Mouse (Mus musculus): ENCODE data around the gene Utp4. TPM values are rescaled to one million over a fixed set of nuclear protein-coding genes. Genes with fewer than 3 reads are reported as not detected.

Utp4 gene
- polyA plus RNA-seq, 2 experiments, result 27.3 to 35.1 TPM

DNA sequence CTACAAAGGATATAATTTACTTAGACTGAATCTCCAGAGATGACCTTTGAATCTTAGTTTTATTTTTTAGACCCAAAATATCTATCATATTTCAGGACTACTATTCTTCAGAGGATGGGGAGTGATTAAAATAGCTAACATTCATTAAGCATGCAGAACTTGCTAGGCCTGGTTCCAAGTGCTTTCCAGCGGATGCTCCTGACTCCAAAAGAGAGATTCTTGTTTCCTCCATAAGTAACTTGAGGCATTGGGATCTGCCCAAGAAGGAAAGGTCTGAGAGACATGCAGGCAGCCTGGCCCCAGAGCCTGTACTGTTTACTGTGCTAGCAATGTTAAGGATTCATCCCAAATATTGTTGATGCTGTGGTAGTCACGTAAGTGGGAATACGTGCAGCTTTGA, 68.9 kb downstream of the Utp4 start:
- no peak overlapping the region for H3K4me3 ChIP-seq (ENCODE audit: insufficient read depth in 1 of 2, low read depth in 2 of 2, low read length in 2 of 2)
- 71% methylated on average over 3 of the region's 3 CpGs for WGBS (ENCODE audit: insufficient replicate concordance)
- no peak overlapping the region for H3K27ac ChIP-seq
- ATAC-seq (ENCODE audit: insufficient read depth) (no peak), DNase-seq (ENCODE audit: low read depth in 3 of 3, low spot score in 3 of 3) (no peak)
- no peaks in the 10 kb centered on the region for H3K27me3 ChIP-seq (ENCODE audit: control insufficient read depth, insufficient read depth, low read length)
- TF ChIP-seq CTCF (IDR thresholded peaks at IDR 0.05; ENCODE audit: low read depth) (no peak), EP300 (IDR thresholded peaks at IDR 0.05; ENCODE audit: low read depth) (no peak)
- no peaks in the 10 kb centered on the region for H3K36me3 ChIP-seq (replicated peaks; ENCODE audit: control insufficient read depth, insufficient read depth, low read depth)
- no peak overlapping the region for H3K4me2 ChIP-seq (ENCODE audit: low read depth)
- no peaks in the 10 kb centered on the region for H3K9me3 ChIP-seq (ENCODE audit: control insufficient read depth, low read length)
- no peak overlapping the region for H3K9ac ChIP-seq (replicated peaks)
- H3K4me1 ChIP-seq (replicated peaks; ENCODE audit: control insufficient read depth in 2 of 2, insufficient read depth in 2 of 2, low read length in 1 of 2), result no peaks in the 10 kb centered on the region

- Histone ChIP-seq H3K27me3 (ENCODE audit: control insufficient read depth, insufficient read depth, low read length) (no peaks in the 10 kb centered on the region), H3K4me1 (replicated peaks; ENCODE audit: control insufficient read depth in 2 of 2, insufficient read depth in 2 of 2, low read length in 1 of 2) (no peaks in the 10 kb centered on the region), H3K27ac (no peak overlapping the region), H3K9me3 (ENCODE audit: control insufficient read depth, low read length) (no peaks in the 10 kb centered on the region), H3K4me3 (ENCODE audit: insufficient read depth in 1 of 2, low read depth in 2 of 2, low read length in 2 of 2) (no peak overlapping the region), H3K4me2 (ENCODE audit: low read depth) (no peak overlapping the region), H3K9ac (replicated peaks) (no peak overlapping the region), H3K36me3 (replicated peaks; ENCODE audit: control insufficient read depth, insufficient read depth, low read depth) (no peaks in the 10 kb centered on the region)
- ATAC-seq (ENCODE audit: insufficient read depth) (no peak), DNase-seq (ENCODE audit: low read depth in 3 of 3, low spot score in 3 of 3) (no peak)
- 66% methylated on average over 6 of the region's 6 CpGs for WGBS (ENCODE audit: insufficient replicate concordance)
- TF ChIP-seq EP300 (IDR thresholded peaks at IDR 0.05; ENCODE audit: low read depth), result no peak
- TF ChIP-seq CTCF (IDR thresholded peaks at IDR 0.05; ENCODE audit: low read depth), result no peak
Observed at GRCm38 (mm10) chr8:106963365-106963764, 69.9 kb downstream of the Utp4 start.

GRCm38 (mm10) chr8:106964573-106964972, 71.1 kb downstream of the Utp4 start:
- Histone ChIP-seq H3K4me2 (ENCODE audit: low read depth) (no peak overlapping the region), H3K9ac (replicated peaks) (no peak overlapping the region), H3K36me3 (replicated peaks; ENCODE audit: control insufficient read depth, insufficient read depth, low read depth) (no peaks in the 10 kb centered on the region), H3K9me3 (ENCODE audit: control insufficient read depth, low read length) (no peaks in the 10 kb centered on the region), H3K4me3 (ENCODE audit: insufficient read depth in 1 of 2, low read depth in 2 of 2, low read length in 2 of 2) (no peak overlapping the region), H3K27ac (no peak overlapping the region), H3K27me3 (ENCODE audit: control insufficient read depth, insufficient read depth, low read length) (no peaks in the 10 kb centered on the region), H3K4me1 (replicated peaks; ENCODE audit: control insufficient read depth in 2 of 2, insufficient read depth in 2 of 2, low read length in 1 of 2) (no peaks in the 10 kb centered on the region)
- no peak for DNase-seq (ENCODE audit: low read depth in 3 of 3, low spot score in 3 of 3)
- TF ChIP-seq EP300 (IDR thresholded peaks at IDR 0.05; ENCODE audit: low read depth) (no peak), CTCF (IDR thresholded peaks at IDR 0.05; ENCODE audit: low read depth) (no peak)
- no peak for ATAC-seq (ENCODE audit: insufficient read depth)
- 22% methylated on average over 4 of the region's 4 CpGs for WGBS (ENCODE audit: insufficient replicate concordance)

DNA sequence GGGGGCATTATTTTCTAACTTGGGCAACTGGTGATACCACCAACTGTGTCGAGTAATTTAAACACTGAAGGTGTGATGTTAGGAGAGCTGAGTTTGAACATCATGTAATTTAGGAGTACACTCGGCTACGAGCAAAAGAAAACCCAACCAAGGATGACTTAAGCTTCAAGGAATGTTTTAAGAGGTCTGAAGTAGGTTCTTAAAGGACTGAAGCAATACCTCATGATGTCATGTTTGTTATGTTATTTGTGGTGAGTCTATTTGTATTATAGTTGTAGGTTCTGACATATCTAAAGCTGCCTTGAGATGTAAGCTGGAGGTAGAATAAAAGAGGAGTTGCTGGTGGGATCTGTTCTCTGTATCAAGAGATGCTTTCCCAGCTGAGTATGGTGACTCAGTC, 76.5 kb downstream of the Utp4 start:
- WGBS (ENCODE audit: insufficient replicate concordance), result 68% methylated on average over 3 of the region's 3 CpGs

GRCm38 (mm10) chr8:106971916-106972315, 78.5 kb downstream of the Utp4 start:
- H3K4me2 ChIP-seq (ENCODE audit: low read depth), result no peak overlapping the region
- no peaks in the 10 kb centered on the region for H3K4me1 ChIP-seq (replicated peaks; ENCODE audit: control insufficient read depth in 2 of 2, insufficient read depth in 2 of 2, low read length in 1 of 2)
- WGBS (ENCODE audit: insufficient replicate concordance), result 53% methylated on average over 5 of the region's 5 CpGs
- TF ChIP-seq CTCF (IDR thresholded peaks at IDR 0.05; ENCODE audit: low read depth) (no peak), EP300 (IDR thresholded peaks at IDR 0.05; ENCODE audit: low read depth) (no peak)
- no peak overlapping the region for H3K27ac ChIP-seq
- H3K27me3 ChIP-seq (ENCODE audit: control insufficient read depth, insufficient read depth, low read length), result no peaks in the 10 kb centered on the region
- ATAC-seq (ENCODE audit: insufficient read depth) (no peak), DNase-seq (ENCODE audit: low read depth in 3 of 3, low spot score in 3 of 3) (no peak)
- H3K4me3 ChIP-seq (ENCODE audit: insufficient read depth in 1 of 2, low read depth in 2 of 2, low read length in 2 of 2), result no peak overlapping the region
- H3K36me3 ChIP-seq (replicated peaks; ENCODE audit: control insufficient read depth, insufficient read depth, low read depth), result no peaks in the 10 kb centered on the region
- no peaks in the 10 kb centered on the region for H3K9me3 ChIP-seq (ENCODE audit: control insufficient read depth, low read length)
- no peak overlapping the region for H3K9ac ChIP-seq (replicated peaks)

More for the DNA sequence above, 76.5 kb downstream of the Utp4 start:
- Histone ChIP-seq H3K9ac (replicated peaks) (no peak overlapping the region), H3K4me3 (ENCODE audit: insufficient read depth in 1 of 2, low read depth in 2 of 2, low read length in 2 of 2) (no peak overlapping the region), H3K4me1 (replicated peaks; ENCODE audit: control insufficient read depth in 2 of 2, insufficient read depth in 2 of 2, low read length in 1 of 2) (no peaks in the 10 kb centered on the region), H3K9me3 (ENCODE audit: control insufficient read depth, low read length) (no peaks in the 10 kb centered on the region), H3K4me2 (ENCODE audit: low read depth) (no peak overlapping the region), H3K36me3 (replicated peaks; ENCODE audit: control insufficient read depth, insufficient read depth, low read depth) (no peaks in the 10 kb centered on the region), H3K27ac (no peak overlapping the region), H3K27me3 (ENCODE audit: control insufficient read depth, insufficient read depth, low read length) (no peaks in the 10 kb centered on the region)
- no peak for TF ChIP-seq EP300 (IDR thresholded peaks at IDR 0.05; ENCODE audit: low read depth)
- TF ChIP-seq CTCF (IDR thresholded peaks at IDR 0.05; ENCODE audit: low read depth), result no peak
- ATAC-seq (ENCODE audit: insufficient read depth) (no peak), DNase-seq (ENCODE audit: low read depth in 3 of 3, low spot score in 3 of 3) (no peak)

Other genes starting within 250 kb of the Utp4 start
- 1.5 and 1.7 TPM in 2 replicates for gene Tango6, start 210.6 kb upstream of the Utp4 start, polyA plus RNA-seq (2012; rRNA removed)
- gene Tango6, start 210.6 kb upstream of the Utp4 start, polyA plus RNA-seq (2014; fragmentation: Nextera tagmentation; extraction: Ambion mirVana), result 2.4 and 2.6 TPM in 2 replicates
- gene Has3, start 23.4 kb upstream of the Utp4 start, polyA plus RNA-seq (2012; rRNA removed), result 0.02 and 0.08 TPM in 2 replicates
- gene Has3, start 23.4 kb upstream of the Utp4 start, polyA plus RNA-seq (2014; fragmentation: Nextera tagmentation; extraction: Ambion mirVana), result 0.04 TPM in 1 of 2 replicates, not detected in the other
- 0.52 and 0.68 TPM in 2 replicates for gene Sntb2, start 42.1 kb downstream of the Utp4 start, polyA plus RNA-seq (2012; rRNA removed)
- 0.88 and 0.99 TPM in 2 replicates for gene Sntb2, start 42.1 kb downstream of the Utp4 start, polyA plus RNA-seq (2014; fragmentation: Nextera tagmentation; extraction: Ambion mirVana)
- gene Vps4a, start 137.6 kb downstream of the Utp4 start, polyA plus RNA-seq (2012; rRNA removed), result 9.0 and 12.1 TPM in 2 replicates
- gene Vps4a, start 137.6 kb downstream of the Utp4 start, polyA plus RNA-seq (2014; fragmentation: Nextera tagmentation; extraction: Ambion mirVana), result 22.8 and 22.9 TPM in 2 replicates
- gene Pdf, start 155.0 kb downstream of the Utp4 start, polyA plus RNA-seq (2012; rRNA removed), result 9.9 and 11.8 TPM in 2 replicates
- 8.4 and 9.9 TPM in 2 replicates for gene Pdf, start 155.0 kb downstream of the Utp4 start, polyA plus RNA-seq (2014; fragmentation: Nextera tagmentation; extraction: Ambion mirVana)
- 12.2 and 14.8 TPM in 2 replicates for gene Cog8, start 163.1 kb downstream of the Utp4 start, polyA plus RNA-seq (2012; rRNA removed)
- 16.8 and 18.6 TPM in 2 replicates for gene Cog8, start 163.1 kb downstream of the Utp4 start, polyA plus RNA-seq (2014; fragmentation: Nextera tagmentation; extraction: Ambion mirVana)
- 8.6 and 28.8 TPM in 2 replicates for gene Nip7, start 163.2 kb downstream of the Utp4 start, polyA plus RNA-seq (2012; rRNA removed)
- 48.5 and 55.8 TPM in 2 replicates for gene Nip7, start 163.2 kb downstream of the Utp4 start, polyA plus RNA-seq (2014; fragmentation: Nextera tagmentation; extraction: Ambion mirVana)
- 1.0 and 1.5 TPM in 2 replicates for gene Tmed6, start 172.0 kb downstream of the Utp4 start, polyA plus RNA-seq (2012; rRNA removed)
- gene Tmed6, start 172.0 kb downstream of the Utp4 start, polyA plus RNA-seq (2014; fragmentation: Nextera tagmentation; extraction: Ambion mirVana), result 3.7 and 3.8 TPM in 2 replicates
- 6.0 and 9.3 TPM in 2 replicates for gene Terf2, start 202.9 kb downstream of the Utp4 start, polyA plus RNA-seq (2012; rRNA removed)
- gene Terf2, start 202.9 kb downstream of the Utp4 start, polyA plus RNA-seq (2014; fragmentation: Nextera tagmentation; extraction: Ambion mirVana), result 4.4 and 5.3 TPM in 2 replicates